In the genomic region with DNA sequence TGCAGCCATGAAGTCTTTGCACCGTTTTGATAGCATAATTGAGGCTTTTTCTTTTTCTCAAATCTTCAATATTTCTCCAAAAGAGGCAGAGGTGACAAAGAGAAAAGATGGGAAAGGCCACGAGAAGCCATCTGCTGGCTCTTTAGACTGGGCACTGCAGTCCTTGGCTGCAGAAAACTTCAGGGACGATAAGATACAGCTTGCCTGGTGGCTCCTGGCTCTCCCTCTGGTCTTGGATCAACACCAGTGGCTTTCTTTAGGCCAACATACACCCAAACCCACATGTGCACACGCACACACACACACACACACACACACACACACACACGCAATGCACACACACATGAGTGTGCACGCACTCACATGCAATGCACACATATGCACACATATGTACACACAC, we compare ENCODE assay signal across 17 mouse cellular contexts.
DNase-seq lines count a peak whose midpoint lies in the region; ATAC-seq and TF ChIP-seq lines count a peak whose summit lies in the region.
"Had no signal": no experiment of that assay in that cellular context is flagged by ENCODE, and none has a peak within 500 bp of the region (broad histone marks: within the 10 kb centered on the region; RNA-seq: fewer than 3 reads in every experiment).

No protein-coding gene starts in this region.

- H3K27ac ChIP-seq in heart, embryonic 12.5 days (ENCODE audit: poor library complexity, severe bottlenecking) = peak overlapping the region; percentile 83
- H3K27ac ChIP-seq in hindbrain, postnatal 0 days = peak overlapping the region; percentile 56; the same call in 1 of the 2 replicates
- no peak overlapping the region for H3K27ac ChIP-seq in hindbrain, embryonic 10.5 days
- H3K27ac ChIP-seq: limb, embryonic 12.5 days; liver, embryonic 14.5 days had no signal

- peak; percentile 71 to 74 for DNase-seq in cerebellum, postnatal 10 days
- DNase-seq in cerebellum, adult 11 months = no peak
- no peak for DNase-seq in heart, postnatal 14 days
- DNase-seq in hindbrain, postnatal 0 days (ENCODE audit: low spot score) = no peak
- no peak for DNase-seq in hindbrain, embryonic 10.5 days (ENCODE audit: low spot score)
- peak; percentile 46 for DNase-seq in brain, adult 2 months (ENCODE audit: low read depth, low spot score)
- DNase-seq: B cell, adult 2 months; gastrocnemius, postnatal 36 days; kidney, adult 11 months; kidney, postnatal 14 days; layer of hippocampus, adult 9-11 months; thymus, postnatal 36 days had no signal

- 58% methylated on average over 6 of the region's 6 CpGs for WGBS in heart, embryonic 12.5 days
- whole genome bisulfite sequencing in hindbrain, postnatal 0 days = 57% methylated on average over 6 of the region's 6 CpGs
- 62% methylated on average over 6 of the region's 6 CpGs for WGBS in hindbrain, embryonic 10.5 days

- no peaks in the 10 kb centered on the region for H3K27me3 ChIP-seq in heart, embryonic 12.5 days (replicated peaks)
- H3K27me3 ChIP-seq in hindbrain, postnatal 0 days (ENCODE audit: insufficient read depth, low read length) = no peaks in the 10 kb centered on the region
- H3K27me3 ChIP-seq in hindbrain, embryonic 10.5 days (ENCODE audit: insufficient read depth, poor library complexity, severe bottlenecking) = 0 out of 2 replicates have a peak, but pooled peaks cover 4% of the 10 kb centered on the region
- H3K27me3 ChIP-seq: embryonic facial prominence, embryonic 12.5 days had no signal

- H3K36me3 ChIP-seq in heart, embryonic 12.5 days = no peaks in the 10 kb centered on the region
- H3K36me3 ChIP-seq in hindbrain, postnatal 0 days (ENCODE audit: insufficient read depth, low read length) = no peaks in the 10 kb centered on the region
- no peaks in the 10 kb centered on the region for H3K36me3 ChIP-seq in hindbrain, embryonic 10.5 days
- H3K36me3 ChIP-seq: embryonic facial prominence, embryonic 12.5 days; limb, embryonic 12.5 days had no signal

- intact Hi-C loops in heart, postnatal 14 days (cut with DNase I) = no loop called here

- no peak overlapping the region for H3K4me2 ChIP-seq in heart, embryonic 12.5 days
- H3K4me2 ChIP-seq in hindbrain, postnatal 0 days (ENCODE audit: low read depth, low read length) = no peak overlapping the region
- H3K4me2 ChIP-seq: embryonic facial prominence, embryonic 12.5 days; limb, embryonic 12.5 days had no signal

- no peak for TF ChIP-seq CTCF in hindbrain, postnatal 0 days (IDR thresholded peaks at IDR 0.05; ENCODE audit: low read depth)

- no peaks in the 10 kb centered on the region for H3K9me3 ChIP-seq in heart, embryonic 12.5 days (replicated peaks)
- H3K9me3 ChIP-seq in hindbrain, postnatal 0 days (ENCODE audit: low read length) = no peaks in the 10 kb centered on the region
- H3K9me3 ChIP-seq in hindbrain, embryonic 10.5 days = no peaks in the 10 kb centered on the region
- H3K9me3 ChIP-seq: embryonic facial prominence, embryonic 12.5 days; limb, embryonic 12.5 days had no signal

- H3K4me3 ChIP-seq in heart, embryonic 12.5 days = no peak overlapping the region
- no peak overlapping the region for H3K4me3 ChIP-seq in hindbrain, postnatal 0 days (ENCODE audit: low read length)
- no peak overlapping the region for H3K4me3 ChIP-seq in hindbrain, embryonic 10.5 days
- H3K4me3 ChIP-seq: embryonic facial prominence, embryonic 12.5 days; limb, embryonic 12.5 days had no signal

- H3K4me1 ChIP-seq in heart, embryonic 12.5 days (replicated peaks) = peaks cover 87% of the 10 kb centered on the region
- peaks cover 18% of the 10 kb centered on the region for H3K4me1 ChIP-seq in hindbrain, postnatal 0 days (ENCODE audit: insufficient read depth, low read length)
- H3K4me1 ChIP-seq in hindbrain, embryonic 10.5 days (replicated peaks) = peaks cover 54% of the 10 kb centered on the region

- no peak for ATAC-seq in heart, embryonic 12.5 days (ENCODE audit: insufficient number of reproducible peaks, low FRiP score)
- no peak for ATAC-seq in hindbrain, postnatal 0 days
- ATAC-seq in monocyte, adult 5-6 weeks (replicated peaks; ENCODE audit: insufficient number of reproducible peaks, low FRiP score, low TSS enrichment, poor library complexity, severe bottlenecking) = no peak

- H3K9ac ChIP-seq in heart, embryonic 12.5 days = no peak overlapping the region
- no peak overlapping the region; the same call in 1 of the 2 replicates for H3K9ac ChIP-seq in hindbrain, postnatal 0 days (replicated peaks; ENCODE audit: low read length)
- H3K9ac ChIP-seq: embryonic facial prominence, embryonic 12.5 days; limb, embryonic 12.5 days; liver, embryonic 14.5 days had no signal

Comparison
In these comparisons a context has a peak if more than half of its experiments do, and no peak if none do; other contexts are left out.
1. DNase-seq: peak in cerebellum, postnatal 10 days (2 of 2) and brain, adult 2 months (single experiment); none in cerebellum, adult 11 months (single experiment), heart, postnatal 14 days (0 of 2), hindbrain, postnatal 0 days (single experiment) and hindbrain, embryonic 10.5 days (single experiment).